Mouse (Mus musculus) hindbrain, embryonic 10.5 days (tissue): ENCODE measurements at regions not wholly inside any gene's neighbourhood (a gene's known extent, or its start where the extent isn't known, plus 50 kb on each side); places are given as distances from the start of the nearest gene placed in this dataset.

Source experiments
- DNase-seq: peaks from one replicate; pipeline ENCODE4 v3.0.0-alpha.2; 2017; ENCODE audit warnings: low spot score
- H3K27ac ChIP-seq: fragments of 300-500 bp; sonication (generic); 2 replicates; pipeline ENCODE4 v1.5.1; 2016; ENCODE audit warnings: mild to moderate bottlenecking, moderate library complexity
- H3K27me3 ChIP-seq: fragments of 300-500 bp; sonication (generic); 2 replicates; pipeline ENCODE4 v1.6.1; 2016; ENCODE audit warnings: mild to moderate bottlenecking; ENCODE audit not compliant: poor library complexity, insufficient read depth, severe bottlenecking
- H3K36me3 ChIP-seq: fragments of 300-500 bp; sonication (generic); 2 replicates; pipeline ENCODE4 v1.6.1; 2016; ENCODE audit warnings: mild to moderate bottlenecking, moderate library complexity
- H3K4me1 ChIP-seq: fragments of 300-500 bp; sonication (generic); replicated peaks from 2 replicates; pipeline ENCODE4 v1.6.1; 2016; ENCODE audit warnings: mild to moderate bottlenecking
- H3K4me3 ChIP-seq: fragments of 300-500 bp; sonication (generic); 2 replicates; pipeline ENCODE4 v1.5.1; 2016; ENCODE audit warnings: mild to moderate bottlenecking, moderate library complexity
- H3K9me3 ChIP-seq: fragments of 300-500 bp; sonication (generic); 2 replicates; pipeline ENCODE4 v1.6.1; 2016; ENCODE audit warnings: mild to moderate bottlenecking, moderate library complexity
- WGBS: fragments of 180-500 bp; shearing (Covaris S2); methylation state at CpG from one replicate; pipeline ENCODE4 v1.1.7; 2016; 5-methylcytosine and 5-hydroxymethylcytosine counted together

DNA sequence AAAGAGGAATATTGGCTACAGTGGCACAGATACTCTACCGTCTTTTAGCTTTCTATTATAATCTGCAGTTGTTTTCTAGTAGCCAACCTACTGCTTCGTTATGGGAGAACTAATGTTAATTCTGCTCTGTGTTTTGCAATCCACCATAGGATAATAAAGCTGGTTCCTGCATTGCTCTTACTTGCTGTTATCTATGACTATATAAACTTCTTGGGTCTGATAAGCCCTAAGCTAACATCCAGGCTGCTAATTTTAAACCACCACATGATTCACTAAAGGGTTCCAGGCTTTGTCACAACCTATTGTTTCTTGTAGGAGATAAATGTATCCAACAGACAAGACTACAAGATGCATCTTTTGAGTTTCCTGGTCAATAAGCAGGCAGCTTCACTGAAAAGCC is 173.5 kb upstream of the Aga start:
- Histone ChIP-seq H3K36me3 (no peaks in the 10 kb centered on the region), H3K4me3 (no peak overlapping the region), H3K9me3 (no peaks in the 10 kb centered on the region), H3K27me3 (no peaks in the 10 kb centered on the region), H3K27ac (no peak overlapping the region), H3K4me1 (no peaks in the 10 kb centered on the region)
- DNase-seq = no peak
- 88% methylated on average over 2 of the region's 2 CpGs for WGBS

DNA sequence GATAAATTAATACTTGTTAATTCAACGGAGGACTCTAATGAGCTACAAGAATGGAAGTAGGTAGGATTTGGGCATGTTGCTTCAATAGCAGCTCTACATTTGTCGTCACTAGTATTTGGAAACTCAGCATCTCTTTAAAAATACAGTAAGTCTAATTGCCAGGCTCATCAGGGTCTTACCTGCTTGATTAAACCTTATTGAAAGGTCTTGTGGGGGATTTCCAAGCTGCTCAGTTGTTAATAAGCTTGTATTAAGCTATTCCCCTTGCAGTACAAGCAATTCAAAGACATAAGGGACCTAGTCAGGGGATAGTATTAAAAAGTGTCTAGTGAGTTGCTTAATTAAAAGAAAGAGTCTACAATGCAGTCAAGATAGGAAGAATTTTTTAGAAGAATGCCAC is 142.9 kb upstream of the Aga start:
- WGBS = 90% methylated on average over 2 of the region's 2 CpGs
- no peaks in the 10 kb centered on the region for H3K27me3 ChIP-seq
- DNase-seq = no peak

DNA sequence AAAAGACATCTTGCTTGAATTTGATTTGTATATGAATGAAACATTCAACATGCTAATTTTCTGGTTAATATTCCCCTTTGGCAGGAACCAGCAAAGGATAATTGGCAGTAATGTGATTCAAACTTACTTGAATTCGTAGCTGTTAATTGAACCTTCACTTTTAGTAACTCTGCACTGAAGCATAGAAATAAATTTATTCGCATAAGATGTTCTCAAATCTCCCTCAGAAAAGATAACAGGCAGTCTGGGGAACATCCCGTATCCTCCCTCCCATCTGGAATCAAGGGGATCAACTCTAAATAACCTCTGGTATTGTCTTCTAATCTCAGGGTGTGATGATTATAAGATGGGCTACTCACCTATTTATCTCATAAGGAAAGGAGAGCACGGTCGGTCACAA is 138.1 kb upstream of the Aga start:
- Histone ChIP-seq H3K36me3 (no peaks in the 10 kb centered on the region), H3K4me1 (no peaks in the 10 kb centered on the region), H3K27ac (no peak overlapping the region), H3K27me3 (no peaks in the 10 kb centered on the region), H3K9me3 (no peaks in the 10 kb centered on the region), H3K4me3 (no peak overlapping the region)
- 82% methylated on average over 5 of the region's 5 CpGs for WGBS
- no peak for DNase-seq

More for the DNA sequence above, 142.9 kb upstream of the Aga start:
- no peaks in the 10 kb centered on the region for H3K9me3 ChIP-seq
- H3K36me3 ChIP-seq = no peaks in the 10 kb centered on the region
- H3K27ac ChIP-seq = no peak overlapping the region
- H3K4me1 ChIP-seq = no peaks in the 10 kb centered on the region
- no peak overlapping the region for H3K4me3 ChIP-seq

DNA sequence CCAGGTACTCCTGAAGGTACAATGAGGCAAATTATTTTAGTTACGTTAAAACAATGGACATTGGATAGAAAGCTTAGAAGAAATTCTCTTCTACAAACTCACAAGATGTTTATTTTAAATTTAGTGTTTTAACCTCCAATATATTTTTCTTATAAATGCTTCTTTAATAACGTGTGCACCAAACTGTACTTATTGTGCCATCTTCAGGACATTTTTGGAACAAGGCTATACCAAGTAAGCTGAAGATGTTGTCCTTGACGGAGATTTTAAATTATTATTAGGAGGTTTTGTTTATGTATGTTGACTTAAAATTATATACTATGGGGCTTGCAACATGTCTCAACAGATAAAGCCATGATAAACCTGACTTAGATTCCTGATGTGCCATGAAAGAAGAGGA is 99.4 kb upstream of the Aga start:
- whole genome bisulfite sequencing = 79% methylated on average over 3 of the region's 3 CpGs
- no peaks in the 10 kb centered on the region for H3K9me3 ChIP-seq
- H3K4me3 ChIP-seq = no peak overlapping the region
- no peak for DNase-seq
- H3K27ac ChIP-seq = no peak overlapping the region
- H3K36me3 ChIP-seq = no peaks in the 10 kb centered on the region
- no peaks in the 10 kb centered on the region for H3K4me1 ChIP-seq
- no peaks in the 10 kb centered on the region for H3K27me3 ChIP-seq

DNA sequence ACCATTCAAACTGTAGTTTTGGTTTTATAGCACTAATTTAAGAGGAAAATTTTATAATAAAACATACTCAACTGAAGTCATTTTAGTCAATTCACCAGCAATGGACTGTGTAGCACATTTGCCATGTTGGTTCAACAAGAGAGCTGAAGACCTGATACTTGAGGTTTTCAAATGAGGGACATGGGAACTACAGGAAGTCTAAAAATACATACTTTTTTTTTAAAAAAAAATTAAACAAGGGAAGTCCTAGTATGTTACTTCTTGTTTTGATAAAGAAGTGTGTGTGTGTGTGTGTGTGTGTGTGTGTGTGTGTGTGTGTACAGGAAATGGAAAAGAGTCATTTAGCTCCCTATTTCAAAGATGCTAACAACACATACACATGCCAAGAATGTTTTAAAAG is 77.3 kb upstream of the Aga start:
- Histone ChIP-seq H3K9me3 (no peaks in the 10 kb centered on the region), H3K27me3 (no peaks in the 10 kb centered on the region), H3K36me3 (no peaks in the 10 kb centered on the region), H3K4me3 (no peak overlapping the region), H3K27ac (no peak overlapping the region), H3K4me1 (no peaks in the 10 kb centered on the region)
- DNase-seq = no peak

DNA sequence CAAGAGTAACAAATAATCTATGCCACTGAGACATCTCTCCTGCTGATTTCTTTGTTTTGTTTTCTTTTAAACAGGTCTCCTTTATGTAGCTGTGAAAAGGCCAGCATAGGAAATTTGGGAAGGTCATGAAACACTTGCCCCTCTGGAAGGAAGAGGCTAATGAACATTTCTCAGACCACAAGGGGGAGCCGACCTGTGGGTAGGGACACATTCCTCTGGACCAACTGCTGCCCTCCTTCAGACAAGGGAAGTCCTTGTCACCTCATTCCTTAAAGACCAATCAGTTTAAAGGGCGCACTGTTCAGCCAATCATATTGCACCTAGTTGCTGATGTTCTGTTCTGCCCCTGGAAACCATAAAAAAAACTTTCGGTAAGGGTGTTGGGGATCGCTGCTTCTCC is 75.8 kb upstream of the Aga start:
- 91% methylated on average over 4 of the region's 4 CpGs for WGBS
- Histone ChIP-seq H3K27ac (no peak overlapping the region), H3K36me3 (no peaks in the 10 kb centered on the region), H3K4me1 (no peaks in the 10 kb centered on the region), H3K4me3 (no peak overlapping the region), H3K9me3 (no peaks in the 10 kb centered on the region), H3K27me3 (no peaks in the 10 kb centered on the region)
- no peak for DNase-seq

DNA sequence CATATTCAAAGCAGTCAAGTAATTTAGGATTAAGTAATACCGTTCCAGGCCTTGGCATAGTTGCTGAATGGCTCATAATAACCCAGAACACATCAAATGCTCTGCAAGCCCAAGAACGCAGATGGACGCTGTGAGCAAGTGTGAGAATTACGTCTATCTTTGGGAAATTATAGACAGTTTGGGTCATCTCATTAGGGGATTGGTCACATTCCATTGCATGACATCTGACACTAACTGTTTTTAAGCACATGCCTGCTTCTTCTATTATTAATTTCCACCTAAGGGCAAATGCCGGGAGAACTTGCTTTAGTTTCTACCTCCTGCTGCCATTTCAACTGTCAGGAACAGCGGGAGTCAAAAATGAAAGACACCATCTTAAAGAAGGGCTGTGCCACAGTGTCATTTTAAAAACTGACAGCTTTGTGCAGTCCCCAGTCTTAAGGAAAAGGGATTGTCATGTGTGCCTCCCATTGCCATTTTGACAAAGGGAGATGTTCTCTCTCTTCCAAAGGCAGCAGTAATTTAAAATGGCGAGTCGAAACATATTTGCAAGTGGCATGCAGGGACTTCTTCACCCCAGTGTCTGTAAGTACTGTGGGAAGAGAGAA is 64.7 kb upstream of the Aga start:
- no peak for DNase-seq
- peak overlapping the region; percentile 8; the same call in 1 of the 2 replicates for H3K27ac ChIP-seq
- peaks cover 8% of the 10 kb centered on the region; the same call in 1 of the 2 replicates for H3K4me1 ChIP-seq
- no peaks in the 10 kb centered on the region for H3K9me3 ChIP-seq
- H3K4me3 ChIP-seq = no peak overlapping the region
- no peaks in the 10 kb centered on the region for H3K36me3 ChIP-seq
- WGBS = 40% methylated on average over 8 of the region's 8 CpGs
- no peaks in the 10 kb centered on the region for H3K27me3 ChIP-seq
